Mouse (Mus musculus) limb, embryonic 15.5 days (tissue): ENCODE measurements at regions not wholly inside any gene's neighbourhood (a gene's known extent, or its start where the extent isn't known, plus 50 kb on each side); places are given as distances from the start of the nearest gene placed in this dataset.

ENCODE experiments used
- ATAC-seq: fragments of 200-750 bp; cut with Nextera tagmentation; 2 replicates; pipeline ENCODE4 v1.8.0; 2017; ENCODE audit warnings: low read depth, moderate TSS enrichment; ENCODE audit not compliant: insufficient number of reproducible peaks, low FRiP score, low TSS enrichment
- H3K27ac ChIP-seq: fragments of 300-500 bp; sonication (generic); 2 replicates; pipeline ENCODE4 v1.5.1; 2015; ENCODE audit warnings: moderate library complexity, mild to moderate bottlenecking, inconsistent platforms
- H3K27me3 ChIP-seq: fragments of 300-500 bp; sonication (generic); 2 replicates; pipeline ENCODE4 v1.6.1; 2015; ENCODE audit warnings: inconsistent platforms
- H3K36me3 ChIP-seq: fragments of 300-500 bp; sonication (generic); 2 replicates; pipeline ENCODE4 v1.6.1; 2015; ENCODE audit warnings: inconsistent platforms
- H3K4me1 ChIP-seq: fragments of 300-500 bp; sonication (generic); 2 replicates; pipeline ENCODE4 v1.6.1; 2015; ENCODE audit warnings: inconsistent platforms
- H3K4me2 ChIP-seq: fragments of 300-500 bp; sonication (generic); 2 replicates; pipeline ENCODE4 v1.6.1; 2015; ENCODE audit warnings: mild to moderate bottlenecking, inconsistent platforms
- H3K4me3 ChIP-seq: fragments of 300-500 bp; sonication (generic); 2 replicates; pipeline ENCODE4 v1.5.1; 2015; ENCODE audit warnings: mild to moderate bottlenecking, inconsistent platforms
- H3K9ac ChIP-seq: fragments of 300-500 bp; sonication (generic); 2 replicates; pipeline ENCODE4 v1.6.1; 2015; ENCODE audit warnings: inconsistent platforms
- H3K9me3 ChIP-seq: fragments of 300-500 bp; sonication (generic); 2 replicates; pipeline ENCODE4 v1.6.1; 2016; ENCODE audit warnings: inconsistent platforms
- WGBS: fragments of 180-500 bp; shearing (Covaris S2); methylation state at CpG from one replicate; pipeline ENCODE4 v1.1.7; 2015; 5-methylcytosine and 5-hydroxymethylcytosine counted together

- Histone ChIP-seq H3K27me3 (no peaks in the 10 kb centered on the region), H3K4me3 (no peak overlapping the region), H3K4me1 (peaks cover 5% of the 10 kb centered on the region; the same call in 1 of the 2 replicates), H3K9ac (no peak overlapping the region), H3K4me2 (no peak overlapping the region), H3K27ac (no peak overlapping the region), H3K36me3 (no peaks in the 10 kb centered on the region), H3K9me3 (no peaks in the 10 kb centered on the region)
- no peak for ATAC-seq
- WGBS: 74% methylated on average over 11 of the region's 11 CpGs
Observed at GRCm38 (mm10) chr13:43895990-43896389, 111.4 kb downstream of the Cd83 start.

- ATAC-seq: no peak
- H3K36me3 ChIP-seq: no peaks in the 10 kb centered on the region
- 86% methylated on average over 8 of the region's 8 CpGs for WGBS
- no peak overlapping the region for H3K9ac ChIP-seq
- H3K27me3 ChIP-seq: no peaks in the 10 kb centered on the region
- 0 out of 2 replicates have a peak, but pooled peaks cover 2% of the 10 kb centered on the region for H3K4me1 ChIP-seq
- H3K4me3 ChIP-seq: no peak overlapping the region
- no peak overlapping the region for H3K27ac ChIP-seq
- no peaks in the 10 kb centered on the region for H3K9me3 ChIP-seq
- no peak overlapping the region for H3K4me2 ChIP-seq
Observed at GRCm38 (mm10) chr13:43897046-43897445, 112.5 kb downstream of the Cd83 start.

GRCm38 (mm10) chr13:43898555-43899258 lies 114.1 kb downstream of the Cd83 start:
- H3K4me2 ChIP-seq: no peak overlapping the region
- no peaks in the 10 kb centered on the region for H3K36me3 ChIP-seq
- H3K27ac ChIP-seq: no peak overlapping the region
- whole genome bisulfite sequencing: 71% methylated on average over 12 of the region's 12 CpGs
- no peak overlapping the region for H3K9ac ChIP-seq
- H3K9me3 ChIP-seq: no peaks in the 10 kb centered on the region
- H3K4me3 ChIP-seq: no peak overlapping the region
- no peak for ATAC-seq
- H3K4me1 ChIP-seq: no peaks in the 10 kb centered on the region
- no peaks in the 10 kb centered on the region for H3K27me3 ChIP-seq

GRCm38 (mm10) chr13:43900115-43900514 lies 115.5 kb downstream of the Cd83 start:
- H3K4me2 ChIP-seq: no peak overlapping the region
- no peaks in the 10 kb centered on the region for H3K9me3 ChIP-seq
- H3K4me1 ChIP-seq: no peaks in the 10 kb centered on the region
- no peak for ATAC-seq
- no peak overlapping the region for H3K9ac ChIP-seq
- no peak overlapping the region for H3K4me3 ChIP-seq
- no peaks in the 10 kb centered on the region for H3K36me3 ChIP-seq
- H3K27ac ChIP-seq: no peak overlapping the region
- WGBS: 90% methylated on average over 2 of the region's 2 CpGs
- H3K27me3 ChIP-seq: no peaks in the 10 kb centered on the region

- H3K4me1 ChIP-seq: no peaks in the 10 kb centered on the region
- no peaks in the 10 kb centered on the region for H3K9me3 ChIP-seq
- no peak overlapping the region for H3K4me2 ChIP-seq
- no peak overlapping the region for H3K9ac ChIP-seq
- no peak overlapping the region for H3K4me3 ChIP-seq
- no peaks in the 10 kb centered on the region for H3K36me3 ChIP-seq
- H3K27ac ChIP-seq: no peak overlapping the region
- H3K27me3 ChIP-seq: no peaks in the 10 kb centered on the region
- 65% methylated on average over 7 of the region's 7 CpGs for WGBS
- ATAC-seq: no peak
Observed at GRCm38 (mm10) chr13:43900758-43901157, 116.2 kb downstream of the Cd83 start.

- H3K4me1 ChIP-seq: peaks cover 23% of the 10 kb centered on the region
- H3K9me3 ChIP-seq: no peaks in the 10 kb centered on the region
- ATAC-seq: no peak
- no peaks in the 10 kb centered on the region for H3K36me3 ChIP-seq
- no peak overlapping the region for H3K4me3 ChIP-seq
- no peak overlapping the region for H3K27ac ChIP-seq
- H3K9ac ChIP-seq: no peak overlapping the region
- no peak overlapping the region for H3K4me2 ChIP-seq
- no peaks in the 10 kb centered on the region for H3K27me3 ChIP-seq
Observed at GRCm38 (mm10) chr13:43903391-43903790, 118.8 kb downstream of the Cd83 start.

- Histone ChIP-seq H3K9me3 (no peaks in the 10 kb centered on the region), H3K27ac (no peak overlapping the region), H3K4me3 (no peak overlapping the region), H3K9ac (no peak overlapping the region), H3K27me3 (no peaks in the 10 kb centered on the region), H3K4me2 (no peak overlapping the region), H3K36me3 (no peaks in the 10 kb centered on the region), H3K4me1 (peaks cover 23% of the 10 kb centered on the region)
- no peak for ATAC-seq
- 53% methylated on average over 1 of the region's 1 CpGs for WGBS
Observed at GRCm38 (mm10) chr13:43904291-43904690, 119.7 kb downstream of the Cd83 start.

- Histone ChIP-seq H3K27ac (no peak overlapping the region), H3K4me3 (no peak overlapping the region), H3K9ac (no peak overlapping the region), H3K4me2 (no peak overlapping the region), H3K36me3 (no peaks in the 10 kb centered on the region), H3K27me3 (no peaks in the 10 kb centered on the region), H3K4me1 (peaks cover 23% of the 10 kb centered on the region), H3K9me3 (no peaks in the 10 kb centered on the region)
- ATAC-seq: no peak
- WGBS: 54% methylated on average over 7 of the region's 7 CpGs
Observed at GRCm38 (mm10) chr13:43906241-43906640, 121.7 kb downstream of the Cd83 start.

GRCm38 (mm10) chr13:43907425-43907824 lies 122.8 kb downstream of the Cd83 start:
- Histone ChIP-seq H3K4me1 (peaks cover 23% of the 10 kb centered on the region), H3K36me3 (no peaks in the 10 kb centered on the region), H3K9me3 (no peaks in the 10 kb centered on the region), H3K27me3 (no peaks in the 10 kb centered on the region), H3K4me2 (no peak overlapping the region), H3K27ac (no peak overlapping the region), H3K4me3 (no peak overlapping the region), H3K9ac (no peak overlapping the region)
- 50% methylated on average over 8 of the region's 8 CpGs for WGBS
- no peak for ATAC-seq

GRCm38 (mm10) chr13:43908041-43908644 lies 123.6 kb downstream of the Cd83 start:
- 72% methylated on average over 16 of the region's 16 CpGs for WGBS
- Histone ChIP-seq H3K27ac (no peak overlapping the region), H3K9me3 (no peaks in the 10 kb centered on the region), H3K4me1 (peaks cover 23% of the 10 kb centered on the region), H3K27me3 (no peaks in the 10 kb centered on the region), H3K9ac (no peak overlapping the region), H3K4me2 (no peak overlapping the region), H3K36me3 (no peaks in the 10 kb centered on the region), H3K4me3 (no peak overlapping the region)
- ATAC-seq: no peak

- no peak for ATAC-seq
- Histone ChIP-seq H3K27ac (no peak overlapping the region), H3K4me1 (peaks cover 23% of the 10 kb centered on the region), H3K4me2 (no peak overlapping the region), H3K9me3 (no peaks in the 10 kb centered on the region; the same call in 1 of the 2 replicates), H3K27me3 (no peaks in the 10 kb centered on the region), H3K36me3 (no peaks in the 10 kb centered on the region), H3K4me3 (no peak overlapping the region), H3K9ac (no peak overlapping the region)
- 56% methylated on average over 7 of the region's 7 CpGs for WGBS
Observed at GRCm38 (mm10) chr13:43909933-43910332, 125.4 kb downstream of the Cd83 start.

- no peak for ATAC-seq
- Histone ChIP-seq H3K27ac (no peak overlapping the region), H3K27me3 (no peaks in the 10 kb centered on the region), H3K4me2 (no peak overlapping the region), H3K9me3 (no peaks in the 10 kb centered on the region; the same call in 1 of the 2 replicates), H3K4me1 (no peaks in the 10 kb centered on the region), H3K4me3 (no peak overlapping the region), H3K9ac (no peak overlapping the region), H3K36me3 (no peaks in the 10 kb centered on the region)
- WGBS: 34% methylated on average over 7 of the region's 7 CpGs
Observed at GRCm38 (mm10) chr13:43913476-43913875, 128.9 kb downstream of the Cd83 start.
